Mouse (Mus musculus) embryo, embryonic 10.5 days (tissue): ENCODE measurements around the gene Gm20388.

ENCODE experiments used
- DNase-seq: peaks from one replicate; pipeline ENCODE4 v3.0.0-alpha.2; 2015; ENCODE audit warnings: low spot score

The Gm20388 gene

GRCm38 (mm10) chr8:120512326-120512725 is 601.7 kb downstream of the Gm20388 start:
- DNase-seq, result no peak

DNA sequence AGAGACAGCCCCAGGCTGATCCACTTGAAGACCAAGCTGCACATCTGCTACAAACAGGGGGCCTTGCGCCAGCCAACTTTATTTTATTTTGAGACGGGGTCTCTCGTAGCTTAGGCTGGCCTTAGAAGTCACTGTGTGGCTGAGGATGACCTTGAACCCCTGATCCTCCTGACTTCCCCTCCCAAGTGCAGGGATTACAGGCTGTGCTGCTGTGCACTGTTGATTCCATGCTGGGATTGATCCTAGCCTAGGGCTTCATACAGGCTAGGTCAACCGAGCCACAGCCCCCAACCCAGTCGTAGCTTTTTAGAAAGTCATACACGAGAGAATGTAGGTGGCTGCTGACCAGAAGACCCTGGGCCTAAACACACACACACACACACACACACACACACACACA is 602.5 kb downstream of the Gm20388 start:
- DNase-seq, result no peak

GRCm38 (mm10) chr8:120513638-120514461 is 603.2 kb downstream of the Gm20388 start:
- no peak for DNase-seq

- no peak for DNase-seq
These were observed 604.6 kb downstream of the Gm20388 start for GRCm38 (mm10) chr8:120515214-120515613.

DNA sequence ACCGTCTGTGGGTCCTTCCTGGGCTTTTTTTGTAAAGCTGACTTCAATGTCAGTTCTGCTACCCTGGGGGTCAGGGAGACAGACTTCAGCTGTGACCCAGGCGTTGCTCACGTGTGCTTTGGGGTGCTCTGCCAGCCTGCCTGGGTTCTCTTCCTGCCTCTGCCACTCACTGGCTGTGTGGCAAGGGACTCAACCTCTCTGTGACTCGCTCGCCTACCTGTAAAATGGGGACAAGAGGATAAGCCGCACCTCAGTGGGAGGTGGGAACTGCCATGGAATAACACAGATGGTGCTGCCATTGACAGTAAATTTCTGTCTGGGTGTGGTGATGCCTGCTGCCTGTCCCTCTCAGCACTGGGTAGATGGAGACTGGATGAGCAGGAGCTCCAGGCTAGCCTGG is 605.0 kb downstream of the Gm20388 start:
- no peak for DNase-seq

DNA sequence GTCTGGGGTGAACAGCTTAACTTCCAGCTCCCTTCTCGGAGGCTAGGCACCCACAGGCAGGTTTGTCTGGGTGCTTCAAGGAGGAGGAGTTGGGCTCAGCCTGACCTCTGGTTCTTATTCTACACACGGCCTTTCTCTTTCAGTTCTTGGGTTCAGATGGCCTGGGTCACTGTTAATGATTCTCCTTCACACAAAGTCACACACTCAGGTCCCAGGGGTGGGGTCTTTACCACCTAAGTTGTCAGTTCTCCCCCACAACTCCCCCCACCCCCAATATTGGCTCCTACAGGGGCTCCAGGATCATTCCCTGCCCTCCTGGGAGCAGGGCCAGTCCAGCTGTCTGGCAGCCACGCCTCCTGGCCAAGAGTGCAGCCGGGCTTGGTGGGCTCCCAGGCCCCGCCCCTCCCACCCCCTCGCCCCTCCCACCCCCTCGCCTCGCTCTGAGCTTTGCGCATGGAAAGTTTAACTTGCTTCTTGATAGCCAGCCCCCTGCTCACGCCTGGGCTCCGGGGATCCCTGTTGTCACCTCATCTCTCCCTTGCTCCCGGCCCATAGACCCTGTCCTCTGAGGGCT is 605.6 kb downstream of the Gm20388 start:
- peak; percentile 79 for DNase-seq

DNA sequence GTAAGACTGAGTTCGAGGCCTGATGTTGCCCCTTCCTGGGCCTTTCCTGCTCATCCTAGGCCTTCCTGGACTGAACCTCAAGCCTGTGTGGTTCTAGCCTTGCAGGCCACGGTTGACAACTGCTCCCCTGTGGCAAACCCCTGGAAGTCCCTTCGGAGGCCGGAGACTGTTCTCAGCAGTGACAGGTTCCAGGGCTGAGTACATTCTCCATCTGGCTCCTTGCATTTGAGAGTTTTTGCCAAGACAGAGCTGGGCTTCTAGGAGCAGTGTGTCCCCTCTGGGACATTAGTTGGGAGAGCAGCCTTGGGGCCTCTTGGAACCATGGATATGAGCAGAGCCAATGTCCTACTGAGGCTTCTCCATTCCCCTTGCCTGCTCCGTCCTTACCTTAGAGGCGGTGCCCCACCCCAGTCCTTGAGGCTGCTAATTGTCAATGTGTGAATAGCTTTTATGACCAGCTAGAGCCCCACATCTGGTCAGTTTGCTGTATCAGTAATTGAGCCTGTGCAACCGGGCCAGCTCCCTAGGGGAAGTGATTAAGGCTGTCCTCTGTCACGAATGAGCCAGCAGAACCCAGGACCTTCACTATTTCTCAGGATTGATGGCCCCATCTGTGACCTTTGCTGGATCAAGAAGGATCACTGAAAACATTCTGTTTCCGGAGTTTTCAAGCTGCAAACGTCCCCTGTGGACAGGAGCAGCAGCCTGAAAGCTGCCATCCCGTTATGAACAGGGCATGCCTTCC is 607.2 kb downstream of the Gm20388 start:
- DNase-seq, result no peak

GRCm38 (mm10) chr8:120518736-120519534 is 608.3 kb downstream of the Gm20388 start:
- DNase-seq, result no peak

- no peak for DNase-seq
These were observed 609.6 kb downstream of the Gm20388 start for GRCm38 (mm10) chr8:120520287-120520686.

DNA sequence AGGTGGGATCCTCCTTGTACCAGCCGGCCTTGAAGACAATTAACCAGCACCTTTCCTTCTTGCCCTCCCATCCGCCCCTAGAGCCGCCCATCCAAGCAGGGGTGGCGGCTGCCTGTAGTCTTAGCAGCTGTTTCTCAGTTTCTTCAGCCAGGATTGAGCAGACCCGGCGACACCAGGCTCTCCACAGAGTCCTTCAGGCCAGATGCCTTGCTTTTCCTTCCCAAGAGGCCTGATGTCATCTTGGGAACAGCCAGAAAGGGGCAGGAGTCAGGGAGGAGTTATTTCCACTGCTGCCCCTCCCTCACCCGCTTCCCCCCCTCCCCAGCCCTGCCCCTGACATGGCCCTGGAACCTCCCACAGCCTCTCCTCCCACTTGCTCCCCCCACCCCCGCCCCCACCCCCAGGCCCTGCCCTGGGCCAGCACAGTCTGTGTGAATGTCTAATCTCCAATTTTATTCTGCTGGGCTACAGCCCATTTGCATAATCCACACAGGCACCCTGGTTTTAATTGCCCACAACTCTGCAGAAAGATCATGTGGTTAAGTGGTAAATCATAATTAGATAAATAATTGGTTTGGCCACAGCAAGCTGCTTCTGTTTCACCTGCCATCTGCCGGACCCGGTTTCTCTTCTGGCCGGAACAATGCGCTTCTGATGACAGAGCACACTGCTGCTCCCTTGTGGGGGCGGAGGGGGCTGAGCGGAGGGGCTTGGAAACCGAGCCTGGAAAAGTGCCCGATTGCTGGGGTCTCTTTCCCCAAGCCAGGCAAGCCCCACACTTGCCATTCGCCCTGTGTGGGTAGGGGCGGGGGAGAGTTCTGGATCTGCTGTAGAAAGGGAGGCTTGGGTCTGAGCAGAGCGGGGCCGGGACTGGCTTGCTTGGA is 610.3 kb downstream of the Gm20388 start:
- peak; percentile 81 for DNase-seq

- no peak for DNase-seq
These were observed 610.9 kb downstream of the Gm20388 start for GRCm38 (mm10) chr8:120521591-120521965.

DNA sequence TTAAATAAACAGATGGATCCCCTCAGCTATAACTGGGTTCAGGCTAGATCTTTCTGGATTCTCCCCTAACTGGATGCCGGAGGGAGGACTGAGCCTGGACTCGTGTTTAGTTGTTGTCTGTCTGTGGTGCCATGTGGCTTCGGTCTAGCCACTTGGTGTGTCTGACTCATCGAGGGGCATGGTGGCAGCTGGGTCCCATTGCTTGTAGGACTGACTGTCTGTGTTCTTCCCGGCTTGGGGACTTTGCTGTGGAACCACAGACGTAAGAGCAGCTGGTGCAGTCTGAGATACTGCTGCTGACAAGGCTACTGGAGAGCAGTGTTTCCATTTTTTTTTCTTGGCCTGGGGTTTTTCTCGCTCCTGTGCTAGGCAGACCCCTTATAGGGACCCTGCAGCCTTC is 613.0 kb downstream of the Gm20388 start:
- DNase-seq, result no peak

DNA sequence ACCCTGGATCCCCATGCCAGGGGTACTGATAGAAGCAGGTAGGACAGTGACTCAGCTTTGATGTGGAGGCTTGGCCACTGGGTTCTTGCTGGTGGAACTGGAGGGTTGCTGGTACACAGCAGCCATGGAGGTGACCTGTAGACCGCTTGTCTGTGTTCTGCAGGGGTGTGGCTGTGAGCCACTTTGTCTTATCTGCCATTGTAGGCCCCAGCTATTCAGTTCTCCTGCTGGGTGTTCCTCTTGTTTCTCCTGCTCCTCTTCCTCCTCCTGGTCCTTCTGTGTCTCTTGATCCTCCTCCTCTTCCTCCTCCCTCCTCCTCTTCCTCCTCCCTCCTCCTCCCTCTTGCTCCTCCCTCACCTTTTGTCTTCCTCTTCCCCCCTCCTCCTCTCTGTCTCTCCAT is 614.5 kb downstream of the Gm20388 start:
- DNase-seq, result no peak

DNA sequence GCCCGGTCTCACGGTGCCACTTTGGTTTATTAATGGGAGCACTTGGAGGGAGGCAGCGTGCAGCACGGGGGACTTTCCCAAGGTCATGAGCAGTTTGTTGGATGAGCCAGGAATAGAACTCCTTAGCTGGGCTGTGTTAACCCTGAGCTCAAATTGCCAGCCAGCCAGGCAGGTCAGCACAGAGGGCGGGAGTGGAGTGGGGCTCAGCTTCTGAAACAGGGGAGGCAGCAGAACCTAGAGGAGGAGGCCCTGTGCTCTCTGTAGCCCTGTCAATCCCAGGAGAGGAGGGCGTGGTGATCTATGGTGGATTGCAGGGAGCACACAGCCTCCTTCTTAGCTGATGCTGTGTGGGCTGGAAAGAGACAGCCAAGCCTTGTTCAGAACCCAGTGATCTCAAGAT is 615.2 kb downstream of the Gm20388 start:
- no peak for DNase-seq

DNA sequence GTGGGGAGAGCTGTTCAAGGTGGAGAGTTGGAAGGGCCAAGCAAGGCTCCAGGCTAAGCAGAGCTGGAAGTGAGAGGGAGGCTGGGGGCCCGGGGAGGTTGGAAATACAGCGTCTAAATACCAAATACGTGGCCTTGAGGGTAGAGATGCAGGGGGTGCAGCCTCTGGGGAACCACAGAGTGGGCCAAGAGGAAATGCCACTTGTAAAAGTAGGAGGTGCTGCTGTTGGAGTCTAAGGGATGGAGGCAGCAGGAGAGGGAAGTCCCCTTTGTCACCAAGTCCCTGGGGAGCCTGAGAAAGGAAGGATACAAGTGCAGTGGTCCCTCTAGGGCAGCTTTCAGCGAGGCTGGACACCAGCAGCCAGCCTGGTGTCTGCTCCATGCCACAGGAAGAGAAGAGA is 615.9 kb downstream of the Gm20388 start:
- no peak for DNase-seq

DNA sequence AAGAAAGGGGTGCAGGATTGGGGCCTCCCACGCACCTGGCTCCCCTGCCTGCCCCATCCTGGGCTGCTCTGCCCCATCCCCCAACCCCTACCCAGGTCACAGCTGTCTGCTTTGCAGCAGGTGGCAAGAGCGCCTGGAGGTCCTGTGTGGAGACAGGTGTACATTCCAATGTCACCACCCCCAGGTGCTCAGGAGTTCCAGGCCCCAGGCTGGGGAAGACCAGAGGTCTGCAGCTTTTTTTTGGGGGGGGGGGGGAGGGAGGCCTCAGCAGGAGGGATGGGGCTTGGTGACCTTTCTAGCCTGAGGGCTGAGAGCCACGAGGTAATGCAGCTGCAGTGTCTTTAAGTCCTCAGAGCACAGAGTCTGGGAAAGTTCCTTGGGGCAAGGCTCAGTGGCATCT is 617.7 kb downstream of the Gm20388 start:
- DNase-seq, result no peak

DNA sequence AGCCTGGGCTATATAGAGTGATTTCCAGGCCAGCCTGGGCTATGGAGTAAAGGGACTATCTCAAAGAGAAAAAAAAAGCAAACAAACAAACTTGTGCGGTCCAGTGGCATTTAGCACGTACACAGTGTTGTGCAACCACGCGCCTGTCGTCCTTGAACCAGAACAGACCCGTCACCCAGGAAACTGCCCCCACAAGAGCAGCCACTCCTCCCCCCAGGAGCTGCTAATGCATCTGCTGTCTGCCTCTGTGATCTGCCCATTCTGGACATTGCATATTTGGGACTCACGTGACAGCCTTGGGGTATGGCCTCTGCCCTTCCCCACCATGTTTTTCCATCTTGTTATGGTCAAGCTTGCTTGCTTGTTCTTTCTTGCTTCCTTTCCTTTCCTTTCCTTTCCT is 618.6 kb downstream of the Gm20388 start:
- DNase-seq, result no peak

- no peak for DNase-seq
These were observed 620.5 kb downstream of the Gm20388 start for GRCm38 (mm10) chr8:120530954-120531656.

DNA sequence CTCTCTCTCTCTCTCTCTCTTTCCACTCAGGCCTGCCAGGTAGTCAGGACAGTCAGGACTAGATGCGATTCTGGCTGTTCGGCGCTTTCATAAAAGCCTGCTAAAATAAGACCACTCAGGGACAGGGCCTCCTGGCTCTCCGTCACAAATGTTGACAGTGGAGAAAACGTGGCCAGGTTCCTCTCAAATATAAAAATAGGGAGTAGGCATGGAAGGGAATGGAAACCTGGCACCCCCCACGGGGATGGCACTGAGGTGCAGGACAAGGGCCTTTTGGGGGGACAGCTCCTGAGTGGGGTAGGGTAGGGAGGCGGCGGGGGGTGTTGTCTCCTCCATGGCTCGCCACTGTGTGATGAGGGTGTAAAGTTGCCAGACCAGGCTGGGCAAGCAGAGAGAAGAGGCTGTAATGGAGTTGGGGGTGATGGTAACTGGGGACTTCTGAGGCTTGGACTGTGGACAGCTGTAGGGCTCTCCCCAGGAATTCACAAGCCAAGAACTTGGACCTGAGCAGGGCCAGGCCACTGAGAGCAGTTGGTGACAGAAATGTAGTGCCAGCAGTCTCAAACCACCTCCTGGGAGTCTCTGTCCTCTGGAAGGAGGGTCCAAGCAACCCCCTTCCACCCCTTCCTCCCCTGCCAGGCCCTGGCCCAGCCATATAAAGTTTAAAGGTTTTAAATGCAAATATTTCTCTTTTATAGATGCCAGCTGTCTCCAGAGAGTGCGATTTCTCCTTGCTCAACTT is 621.3 kb downstream of the Gm20388 start:
- DNase-seq, result no peak
